Mouse (Mus musculus) forebrain, embryonic 11.5 days (tissue): ENCODE results near the gene Pick1. TPM values are rescaled to one million over a fixed set of nuclear protein-coding genes. Genes with fewer than 3 reads are reported as not detected.

Experiments used
- ATAC-seq: fragments of 200-750 bp; cut with Nextera tagmentation; replicated peaks from 2 replicates; pipeline ENCODE4 v1.8.0; 2017; ENCODE audit warnings: moderate TSS enrichment; ENCODE audit not compliant: low FRiP score
- DNase-seq: peaks from one replicate; pipeline ENCODE4 v3.0.0-alpha.2; 2017; ENCODE audit warnings: low spot score
- H3K27ac ChIP-seq: fragments of 300-500 bp; sonication (generic); 2 replicates; pipeline ENCODE4 v1.5.1; 2014; ENCODE audit warnings: low read depth, low read length
- H3K27me3 ChIP-seq: fragments of 300-500 bp; sonication (generic); 2 replicates; pipeline ENCODE4 v1.6.1; 2014; ENCODE audit warnings: mild to moderate bottlenecking, low read length, mixed read lengths; ENCODE audit not compliant: control insufficient read depth, insufficient read depth
- H3K36me3 ChIP-seq: fragments of 300-500 bp; sonication (generic); 2 replicates; pipeline ENCODE4 v1.6.1; 2014; ENCODE audit warnings: mild to moderate bottlenecking, low read length, moderate library complexity, mixed read lengths; ENCODE audit not compliant: control insufficient read depth, insufficient read depth
- H3K4me1 ChIP-seq: fragments of 300-500 bp; sonication (generic); replicated peaks from 2 replicates; pipeline ENCODE4 v1.6.1; 2014; ENCODE audit warnings: low read length, mixed read lengths; ENCODE audit not compliant: control insufficient read depth, insufficient read depth
- H3K4me2 ChIP-seq: fragments of 300-500 bp; sonication (generic); 2 replicates; pipeline ENCODE4 v1.6.1; 2014; ENCODE audit warnings: low read depth, mild to moderate bottlenecking, low read length, moderate library complexity, mixed read lengths; ENCODE audit not compliant: severe bottlenecking
- H3K4me3 ChIP-seq: fragments of 300-500 bp; sonication (generic); 2 replicates; pipeline ENCODE4 v1.5.1; 2014; ENCODE audit warnings: low read depth, low read length
- H3K9ac ChIP-seq: fragments of 300-500 bp; sonication (generic); 2 replicates; pipeline ENCODE4 v1.6.1; 2014; ENCODE audit warnings: low read length
- H3K9me3 ChIP-seq: fragments of 300-500 bp; sonication (generic); 2 replicates; pipeline ENCODE4 v1.6.1; 2016; ENCODE audit warnings: low read length, mixed read lengths; ENCODE audit not compliant: control insufficient read depth
- WGBS: fragments of 180-500 bp; shearing (Covaris S2); extraction: QIAGEN DNeasy Blood & Tissue Kit; methylation state at CpG from one replicate; pipeline ENCODE4 v1.1.7; 2014; 5-methylcytosine and 5-hydroxymethylcytosine counted together
- polyA plus RNA-seq: library from polyadenylated mRNA; unstranded; fragments of >200 nt; fragmentation: Nextera tagmentation; extraction: Ambion mirVana; gene quantifications from 2 replicates; pipeline ENCODE4 v1.2.1, GENCODE M21; 2014

Pick1 gene
- polyA plus RNA-seq = 29.0 and 32.4 TPM in 2 replicates

- no peaks in the 10 kb centered on the region for H3K9me3 ChIP-seq
- no peaks in the 10 kb centered on the region for H3K27me3 ChIP-seq
- peak; percentile 92 for DNase-seq
- WGBS = under 1% methylated on average over 51 of the region's 51 CpGs
- peak within 1 kb of the TSS; percentile 82 for H3K4me3 ChIP-seq
- H3K36me3 ChIP-seq = no peaks in the 10 kb centered on the region
- peak within 1 kb of the TSS; percentile 86 for H3K9ac ChIP-seq
- H3K4me1 ChIP-seq = peaks cover 3% of the 10 kb centered on the region; the same call in 1 of the 2 replicates
- peak; percentile 83 for ATAC-seq
- peak within 1 kb of the TSS; percentile 89 for H3K27ac ChIP-seq
- peak within 1 kb of the TSS; percentile 98 for H3K4me2 ChIP-seq
Measured at GRCm38 (mm10) chr15:79229058-79229821, at the start of gene Pick1, which contains the start of gene Gm49486. TSS of gene Pick1 (plus strand) at chr15:79229173. TSS of gene Gm49486 (plus strand) at chr15:79229391.

GRCm38 (mm10) chr15:79185213-79185612 is 43.8 kb upstream of the Pick1 start:
- no peak for DNase-seq
- 92% methylated on average over 10 of the region's 10 CpGs for WGBS
- H3K9ac ChIP-seq = no peak overlapping the region

GRCm38 (mm10) chr15:79187819-79188218 is 41.2 kb upstream of the Pick1 start:
- Histone ChIP-seq H3K4me1 (peaks cover 5% of the 10 kb centered on the region), H3K9ac (no peak overlapping the region), H3K4me3 (no peak overlapping the region), H3K27me3 (no peaks in the 10 kb centered on the region), H3K4me2 (no peak overlapping the region), H3K27ac (no peak overlapping the region), H3K36me3 (no peaks in the 10 kb centered on the region), H3K9me3 (no peaks in the 10 kb centered on the region)
- DNase-seq = no peak
- ATAC-seq = no peak
- WGBS = 92% methylated on average over 8 of the region's 8 CpGs

More at GRCm38 (mm10) chr15:79185213-79185612, 43.8 kb upstream of the Pick1 start:
- no peak overlapping the region for H3K27ac ChIP-seq
- H3K4me2 ChIP-seq = no peak overlapping the region
- no peaks in the 10 kb centered on the region for H3K27me3 ChIP-seq
- H3K36me3 ChIP-seq = no peaks in the 10 kb centered on the region
- H3K4me3 ChIP-seq = no peak overlapping the region
- no peaks in the 10 kb centered on the region for H3K9me3 ChIP-seq
- no peaks in the 10 kb centered on the region for H3K4me1 ChIP-seq
- ATAC-seq = no peak

- WGBS = 94% methylated on average over 2 of the region's 2 CpGs
- no peak overlapping the region for H3K9ac ChIP-seq
- H3K4me1 ChIP-seq = peaks cover 19% of the 10 kb centered on the region
- ATAC-seq (no peak), DNase-seq (no peak)
- H3K27me3 ChIP-seq = no peaks in the 10 kb centered on the region
- no peaks in the 10 kb centered on the region for H3K9me3 ChIP-seq
- no peaks in the 10 kb centered on the region for H3K36me3 ChIP-seq
- H3K27ac ChIP-seq = no peak overlapping the region
- H3K4me2 ChIP-seq = no peak overlapping the region
- H3K4me3 ChIP-seq = no peak overlapping the region
Measured at GRCm38 (mm10) chr15:79191426-79191825, 37.5 kb upstream of the Pick1 start.

- Histone ChIP-seq H3K27ac (peak overlapping the region; percentile 92), H3K9me3 (no peaks in the 10 kb centered on the region), H3K27me3 (no peaks in the 10 kb centered on the region), H3K4me3 (no peak overlapping the region), H3K4me2 (no peak overlapping the region; the same call in 1 of the 2 replicates), H3K4me1 (peaks cover 19% of the 10 kb centered on the region), H3K9ac (no peak overlapping the region), H3K36me3 (no peaks in the 10 kb centered on the region)
- DNase-seq (no peak), ATAC-seq (peak; percentile 32; the same call in 1 of the 2 replicates)
- WGBS = 83% methylated on average over 6 of the region's 6 CpGs
Measured at GRCm38 (mm10) chr15:79192450-79192849, 36.5 kb upstream of the Pick1 start.

- Histone ChIP-seq H3K27ac (peak overlapping the region; percentile 92), H3K9me3 (no peaks in the 10 kb centered on the region), H3K4me1 (peaks cover 19% of the 10 kb centered on the region), H3K4me3 (no peak overlapping the region), H3K36me3 (no peaks in the 10 kb centered on the region), H3K27me3 (no peaks in the 10 kb centered on the region), H3K9ac (peak overlapping the region; percentile 65), H3K4me2 (peak overlapping the region; percentile 34; the same call in 1 of the 2 replicates)
- ATAC-seq (peak; percentile 74), DNase-seq (peak; percentile 80)
- 18% methylated on average over 26 of the region's 27 CpGs for WGBS
Measured at GRCm38 (mm10) chr15:79192885-79193845, 35.8 kb upstream of the Pick1 start.

- Histone ChIP-seq H3K27me3 (no peaks in the 10 kb centered on the region), H3K9ac (peak overlapping the region; percentile 65; the same call in 1 of the 2 replicates), H3K27ac (peak overlapping the region; percentile 92), H3K4me3 (no peak overlapping the region), H3K36me3 (no peaks in the 10 kb centered on the region), H3K4me1 (peaks cover 19% of the 10 kb centered on the region), H3K4me2 (no peak overlapping the region), H3K9me3 (no peaks in the 10 kb centered on the region)
- 89% methylated on average over 9 of the region's 9 CpGs for WGBS
- DNase-seq (no peak), ATAC-seq (no peak)
Measured at GRCm38 (mm10) chr15:79194048-79194447, 34.9 kb upstream of the Pick1 start.

- no peaks in the 10 kb centered on the region for H3K36me3 ChIP-seq
- no peak for DNase-seq
- no peak for ATAC-seq
- no peak overlapping the region for H3K4me3 ChIP-seq
- no peak overlapping the region for H3K4me2 ChIP-seq
- no peaks in the 10 kb centered on the region for H3K27me3 ChIP-seq
- 75% methylated on average over 2 of the region's 2 CpGs for WGBS
- H3K9ac ChIP-seq = no peak overlapping the region
- H3K9me3 ChIP-seq = no peaks in the 10 kb centered on the region
- no peak overlapping the region for H3K27ac ChIP-seq
- H3K4me1 ChIP-seq = peaks cover 19% of the 10 kb centered on the region
Measured at GRCm38 (mm10) chr15:79194946-79195345, 34.0 kb upstream of the Pick1 start.
